Mouse (Mus musculus) liver, adult 2 months (tissue): ENCODE measurements at regions not wholly inside any gene's neighbourhood (a gene's known extent, or its start where the extent isn't known, plus 50 kb on each side); places are given as distances from the start of the nearest gene placed in this dataset.

ENCODE experiments used
- CTCF ChIP-seq: fragments of 200-500 bp; IDR thresholded peaks from 2 replicates; pipeline ENCODE4 v1.5.1; 2011; ENCODE audit warnings: low read depth, low read length, control low read depth
- POLR2A ChIP-seq: fragments of 200-500 bp; IDR thresholded peaks from 2 replicates; pipeline ENCODE4 v1.6.1; 2011; ENCODE audit warnings: low read length, control low read depth; ENCODE audit not compliant: insufficient read depth; ENCODE audit errors: extremely low read depth

- TF ChIP-seq CTCF (no peak), POLR2A (no peak)
These were observed 155.5 kb upstream of the Prkcq start for GRCm38 (mm10) chr2:11016446-11016845.
